Mouse (Mus musculus): ENCODE results near the gene Rdh8.

DNA sequence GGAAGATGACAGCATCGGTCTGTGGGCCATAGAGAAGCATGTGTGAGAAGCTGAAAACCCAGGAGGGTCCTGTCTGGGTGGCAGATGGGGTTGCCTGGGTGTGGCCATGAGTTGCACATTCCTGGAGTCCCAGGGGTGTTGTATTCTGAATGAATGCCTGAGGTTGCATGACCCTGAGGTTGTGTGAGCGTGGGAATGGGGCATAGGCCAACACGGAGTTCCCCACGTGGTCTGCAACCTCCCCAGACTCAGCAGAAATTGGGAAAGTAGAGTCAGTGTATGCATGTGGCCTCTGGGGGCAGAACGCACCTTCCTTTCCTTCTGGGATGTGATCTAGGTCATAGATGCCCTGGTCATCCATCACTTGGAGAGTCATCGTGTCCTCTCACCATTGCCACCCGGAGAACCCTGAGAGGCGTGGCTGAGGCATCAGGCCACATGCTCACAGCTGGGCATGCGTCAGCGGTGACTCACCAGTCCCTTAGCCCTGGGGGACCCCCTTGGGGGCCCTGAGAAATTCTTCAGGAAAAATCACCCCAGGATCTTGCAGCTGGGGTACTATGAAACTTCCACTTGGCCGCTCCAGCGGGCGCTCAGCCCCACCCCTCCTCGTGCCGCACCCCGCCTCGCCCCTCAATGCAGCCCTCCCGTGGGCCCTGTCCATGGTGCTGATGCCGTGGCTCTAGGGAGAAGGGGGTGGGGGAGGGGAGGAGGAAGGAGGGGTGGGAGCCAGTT is 5.6 kb upstream of the Rdh8 start:
- no peak for TF ChIP-seq CTCF (IDR thresholded peaks at IDR 0.05; ENCODE audit: low read depth, low read length)
- TF ChIP-seq POLR2AphosphoS5 (IDR thresholded peaks at IDR 0.05; ENCODE audit: insufficient replicate concordance, low read depth, low read length): no peak
- no peak for TF ChIP-seq TAL1 (conservative IDR thresholded peaks at IDR 0.05; ENCODE audit: low read depth, low read length)
